Mouse (Mus musculus): ENCODE results near the gene Crtam.

Gene Crtam

GRCm38 (mm10) chr9:40997116-40997779, 7.2 kb downstream of the Crtam start:
- no peak for DNase-seq

- DNase-seq: no peak
These were observed 10.4 kb downstream of the Crtam start for GRCm38 (mm10) chr9:40994075-40994474.

GRCm38 (mm10) chr9:40991511-40991910, 12.9 kb downstream of the Crtam start:
- DNase-seq: no peak

GRCm38 (mm10) chr9:40989940-40990588, 14.4 kb downstream of the Crtam start:
- peak; percentile 82 for DNase-seq

- no peak for DNase-seq
These were observed 20.1 kb downstream of the Crtam start for GRCm38 (mm10) chr9:40984313-40984712.

- no peak for DNase-seq
These were observed 20.7 kb downstream of the Crtam start for GRCm38 (mm10) chr9:40983758-40984157.

GRCm38 (mm10) chr9:40982480-40982879, 21.9 kb downstream of the Crtam start:
- peak; percentile 38 for DNase-seq

GRCm38 (mm10) chr9:40974042-40974801, 30.2 kb downstream of the Crtam start:
- DNase-seq: no peak

- no peak for DNase-seq
These were observed 40.1 kb downstream of the Crtam start for GRCm38 (mm10) chr9:40964418-40964714.

GRCm38 (mm10) chr9:40963586-40964417, 40.6 kb downstream of the Crtam start, which contains the start of gene Jhy:
Jhy (minus strand) TSS chr9:40964118.
- DNase-seq: peak; percentile 67

- DNase-seq: no peak
These were observed 43.0 kb downstream of the Crtam start for GRCm38 (mm10) chr9:40961401-40961800.

GRCm38 (mm10) chr9:40949039-40949615, 55.3 kb downstream of the Crtam start:
- DNase-seq: peak; percentile 59

- no peak for DNase-seq
These were observed 56.0 kb downstream of the Crtam start for GRCm38 (mm10) chr9:40948473-40948872.

GRCm38 (mm10) chr9:40947131-40947530, 57.3 kb downstream of the Crtam start:
- DNase-seq: no peak

GRCm38 (mm10) chr9:40937425-40937824, 67.0 kb downstream of the Crtam start:
- DNase-seq: peak; percentile 30

GRCm38 (mm10) chr9:40933323-40933722, 71.1 kb downstream of the Crtam start:
- DNase-seq: no peak

GRCm38 (mm10) chr9:40927351-40927980, 77.0 kb downstream of the Crtam start:
- no peak for DNase-seq
